Mouse (Mus musculus) large intestine, adult 2 months (tissue): ENCODE data around the gene Gnb3. TPM values are rescaled to one million over a fixed set of nuclear protein-coding genes. Genes with fewer than 3 reads are reported as not detected.
"Not testable (repeated sequence)": the region's sequence is repeated elsewhere in the genome, so short reads cannot be mapped to it uniquely, and the experiment has no call there.

Experiments
- DNase-seq: peaks from one replicate; pipeline ENCODE4 v3.0.0-alpha.2; 2012; ENCODE audit warnings: low read depth, low spot score
- WGBS: fragments of 180-500 bp; shearing (Covaris S2); methylation state at CpG from one replicate; pipeline ENCODE4 v1.1.7; 2018; 5-methylcytosine and 5-hydroxymethylcytosine counted together
- polyA plus RNA-seq: library from polyadenylated mRNA; depleted of rRNA; stranded (reverse); fragments of >200 nt; gene quantifications from 2 replicates; pipeline ENCODE4 v1.2.3, GENCODE M21; 2012; rRNA removed

The Gnb3 gene
- polyA plus RNA-seq, 1 experiment: 0.12 TPM

DNA sequence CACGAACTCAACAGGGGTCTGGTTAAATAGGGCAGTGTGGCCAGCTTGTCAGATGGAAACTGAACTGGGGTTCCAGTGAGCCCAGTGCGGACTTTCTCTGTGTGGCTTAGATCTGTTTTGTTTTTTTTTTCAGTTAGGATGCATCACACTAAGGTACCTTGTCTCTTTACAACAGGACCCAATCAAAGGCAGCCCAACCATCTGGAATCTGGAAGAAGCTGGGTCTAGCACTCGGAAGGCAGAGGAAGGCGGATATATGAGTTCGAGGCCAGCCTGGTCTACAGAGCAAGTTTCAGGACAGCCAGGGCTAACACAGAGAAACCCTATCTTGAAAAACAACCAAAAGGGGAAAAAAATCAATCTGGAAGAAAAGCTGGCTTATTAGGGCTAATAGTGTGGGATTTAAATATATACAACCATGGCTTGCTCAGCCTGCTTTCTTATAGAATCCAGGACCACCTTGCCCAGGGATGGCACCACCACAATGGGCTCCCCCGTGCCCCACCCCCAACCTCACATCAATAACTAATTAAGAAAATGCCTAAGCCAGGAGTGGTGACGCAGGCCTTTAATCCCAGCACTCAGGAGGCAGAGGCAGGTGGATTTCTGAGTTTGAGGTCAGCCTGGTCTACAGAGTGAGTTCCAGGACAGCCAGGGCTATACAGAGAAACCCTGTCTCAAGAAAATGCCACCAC, 33.5 kb downstream of the Gnb3 start:
- 75% methylated on average over 7 of the region's 7 CpGs for WGBS

DNA sequence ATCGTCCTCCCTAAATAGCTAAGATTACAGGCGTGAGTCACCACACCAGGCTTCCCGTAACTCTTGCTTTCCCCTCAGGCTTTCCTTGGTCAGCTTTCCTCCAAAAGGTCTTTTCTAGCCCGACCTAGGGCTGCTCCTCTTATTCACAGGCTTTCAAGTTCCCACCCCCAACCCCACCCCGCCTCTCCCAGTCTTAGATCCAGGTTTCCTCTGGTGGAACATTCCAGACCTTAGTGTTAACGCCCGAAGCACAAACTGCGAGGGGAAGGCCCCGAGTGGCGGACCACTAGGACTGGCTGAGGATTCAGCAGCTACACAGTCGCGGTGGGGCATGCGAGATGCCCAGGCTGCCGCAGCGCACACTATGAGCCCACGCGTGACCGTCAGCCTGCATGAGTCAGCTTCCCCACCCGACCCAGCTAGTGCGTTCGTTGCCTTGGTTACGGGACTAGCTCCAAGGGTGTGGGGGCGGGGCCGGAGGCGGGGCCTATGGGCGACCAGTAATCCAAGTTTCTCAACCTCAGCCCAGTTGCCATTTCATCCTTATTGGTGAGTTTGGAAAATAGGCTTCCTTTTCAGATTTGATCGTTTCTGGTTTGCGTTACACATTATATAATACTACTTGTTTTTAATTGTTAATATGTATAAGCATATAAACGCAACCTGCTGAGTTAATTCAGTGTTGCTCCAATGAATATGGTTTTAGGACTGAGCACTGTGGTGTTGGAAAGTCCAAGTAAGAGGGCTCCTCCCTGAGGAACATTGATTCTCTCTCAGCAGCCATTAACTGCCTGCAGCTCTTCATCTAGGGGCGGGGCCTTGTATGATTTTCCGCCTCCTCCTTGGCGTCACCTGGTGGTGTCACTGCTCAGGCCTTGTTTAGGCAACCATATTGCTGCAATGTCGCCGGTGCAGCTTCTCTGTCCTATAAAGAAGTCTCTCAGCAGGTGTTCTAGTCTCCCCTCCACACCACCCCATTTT, 34.4 kb downstream of the Gnb3 start:
- peak; percentile 96 for DNase-seq
- under 1% methylated on average over 34 of the region's 34 CpGs for WGBS

More for the DNA sequence above, 33.5 kb downstream of the Gnb3 start:
- DNase-seq: no peak

- 68% methylated on average over 3 of the region's 3 CpGs for WGBS
- DNase-seq: no peak
Measured at GRCm38 (mm10) chr6:124804341-124804740, 35.7 kb downstream of the Gnb3 start.

DNA sequence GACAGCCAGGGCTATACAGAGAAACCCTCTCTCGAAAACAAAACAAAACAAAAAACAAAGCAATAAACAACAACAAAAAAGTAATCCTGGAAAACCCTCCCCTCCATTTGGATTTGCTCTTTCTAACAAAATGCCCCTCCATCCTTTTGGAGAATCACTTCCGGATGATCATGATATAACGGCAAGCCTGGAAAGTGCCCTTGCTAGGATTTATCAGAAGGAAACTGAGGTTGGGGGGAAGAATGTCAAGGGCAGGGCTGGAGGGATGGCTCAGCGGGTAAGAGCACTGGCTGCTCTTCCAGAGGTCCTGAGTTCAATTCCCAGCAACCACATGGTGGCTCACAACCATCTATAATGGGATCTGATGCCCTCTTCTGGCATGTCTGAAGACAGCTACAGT, 36.4 kb downstream of the Gnb3 start:
- WGBS: 98% methylated on average over 4 of the region's 4 CpGs
- DNase-seq: not testable (repeated sequence)

DNA sequence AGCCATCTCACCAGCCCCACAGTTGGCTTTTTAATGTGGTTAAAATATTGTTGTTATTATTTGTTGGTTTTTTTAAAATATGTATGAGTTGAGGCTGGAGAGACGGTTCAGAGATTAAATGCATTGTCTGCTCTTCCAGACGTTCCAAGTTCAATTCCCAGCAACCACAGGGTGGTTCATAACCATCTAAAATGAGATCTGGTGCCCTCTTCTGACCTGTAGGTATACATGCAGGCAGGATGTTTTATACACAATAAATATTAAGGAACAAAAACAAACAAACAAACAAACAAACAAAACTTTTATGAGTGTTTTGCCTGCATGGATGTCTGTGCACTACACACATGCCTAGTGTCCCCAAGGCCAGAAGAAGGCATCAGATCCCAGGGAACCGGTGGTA, 37.0 kb downstream of the Gnb3 start:
- 75% methylated on average over 3 of the region's 3 CpGs for WGBS
- DNase-seq: no peak

GRCm38 (mm10) chr6:124802400-124802799, 37.7 kb downstream of the Gnb3 start:
- 11% methylated on average over 7 of the region's 9 CpGs for WGBS
- DNase-seq: not testable (repeated sequence)

GRCm38 (mm10) chr6:124796200-124796599, 43.9 kb downstream of the Gnb3 start:
- WGBS: 23% methylated on average over 2 of the region's 2 CpGs
- no peak for DNase-seq

DNA sequence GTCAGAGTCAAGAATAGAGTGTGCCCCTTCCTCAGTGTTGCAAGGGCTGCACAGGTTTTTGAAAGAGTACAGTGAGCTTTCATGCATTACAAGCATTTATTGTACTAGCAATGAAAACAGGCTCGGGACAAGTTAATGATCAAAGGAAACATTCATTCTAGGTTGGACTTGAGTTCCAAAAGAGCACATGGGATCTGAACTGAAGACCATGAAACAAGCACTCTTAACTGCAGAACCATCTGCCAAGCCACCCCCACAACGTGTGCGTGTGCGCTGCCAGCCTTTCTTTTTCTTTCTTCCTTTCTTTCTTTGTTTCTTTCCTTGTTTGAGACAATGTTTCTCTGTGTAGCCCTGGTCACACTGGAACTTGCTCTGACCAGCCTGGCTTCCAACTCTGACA, 44.3 kb downstream of the Gnb3 start:
- DNase-seq: no peak
- 34% methylated on average over 4 of the region's 4 CpGs for WGBS

DNA sequence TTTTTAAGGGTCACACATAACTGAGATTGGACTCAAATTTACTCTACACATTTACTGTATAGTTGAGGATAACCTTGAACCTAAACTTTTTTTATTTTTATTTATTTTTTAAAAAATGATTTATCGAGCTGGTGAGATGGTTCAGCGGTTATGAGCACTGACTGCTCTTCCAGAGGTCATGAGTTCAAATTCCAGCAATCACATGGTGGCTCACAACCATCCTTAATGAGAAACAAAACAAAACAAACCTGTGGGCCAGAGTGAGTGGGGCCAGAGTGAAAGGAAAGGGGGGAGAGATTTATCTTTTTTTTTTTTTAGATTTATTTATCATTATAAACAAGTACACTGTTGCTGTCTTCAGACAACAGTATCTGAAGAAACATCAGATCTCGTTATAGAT, 48.2 kb downstream of the Gnb3 start:
- WGBS: 88% methylated on average over 3 of the region's 3 CpGs

GRCm38 (mm10) chr6:124790121-124790520, 50.0 kb downstream of the Gnb3 start:
- no peak for DNase-seq

More for the DNA sequence above, 48.2 kb downstream of the Gnb3 start:
- DNase-seq: no peak

GRCm38 (mm10) chr6:124789519-124789918, 50.6 kb downstream of the Gnb3 start:
- 87% methylated on average over 4 of the region's 4 CpGs for WGBS
- DNase-seq: no peak

More at GRCm38 (mm10) chr6:124790121-124790520, 50.0 kb downstream of the Gnb3 start:
- 44% methylated on average over 4 of the region's 4 CpGs for WGBS

DNA sequence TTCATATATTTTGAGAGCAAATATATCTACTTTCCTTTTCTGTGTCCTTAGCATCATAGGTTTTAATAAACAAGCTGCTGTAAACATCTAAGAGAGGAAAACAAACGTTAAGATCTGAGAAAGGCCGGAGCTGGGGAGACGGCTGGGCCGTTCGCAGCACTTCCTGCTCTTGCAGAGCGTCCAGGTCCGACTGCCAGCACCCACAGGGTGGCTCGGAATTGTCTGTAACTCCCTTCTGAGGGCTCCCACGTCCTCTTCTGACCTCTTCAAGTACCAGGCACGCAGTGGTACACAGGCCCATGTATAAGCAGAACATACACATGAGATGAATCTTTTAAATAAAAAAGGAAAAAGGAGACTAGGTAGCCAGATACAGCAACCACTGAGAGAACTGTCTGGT, 52.4 kb downstream of the Gnb3 start:
- DNase-seq: no peak
- 83% methylated on average over 10 of the region's 10 CpGs for WGBS

- 32% methylated on average over 8 of the region's 8 CpGs for WGBS
Measured at GRCm38 (mm10) chr6:124786756-124787420, 53.2 kb downstream of the Gnb3 start.

More at GRCm38 (mm10) chr6:124786756-124787420, 53.2 kb downstream of the Gnb3 start:
- no peak for DNase-seq

Other genes with a start within 250 kb of the Gnb3 start
- gene C1s2, start 204.2 kb downstream of the Gnb3 start, polyA plus RNA-seq: 0.02 and 0.18 TPM in 2 replicates
- 211 and 383 TPM in 2 replicates for gene Lpcat3, start 177.2 kb downstream of the Gnb3 start, polyA plus RNA-seq
- gene Emg1, start 128.1 kb downstream of the Gnb3 start, polyA plus RNA-seq: 90.6 and 107 TPM in 2 replicates
- 215 and 267 TPM in 2 replicates for gene Phb2, start 127.9 kb downstream of the Gnb3 start, polyA plus RNA-seq
- 35.0 and 38.7 TPM in 2 replicates for gene Ptpn6, start 101.6 kb downstream of the Gnb3 start, polyA plus RNA-seq
- 156 TPM in 2 replicates for gene Grcc10, start 98.9 kb downstream of the Gnb3 start, polyA plus RNA-seq
- not detected in 2 replicates for gene Gm45234, start 84.3 kb downstream of the Gnb3 start, polyA plus RNA-seq
- 31.9 and 33.6 TPM in 2 replicates for gene Atn1, start 83.8 kb downstream of the Gnb3 start, polyA plus RNA-seq
- 3.2 and 4.2 TPM in 2 replicates for gene Eno2, start 70.6 kb downstream of the Gnb3 start, polyA plus RNA-seq
- 0.47 and 1.1 TPM in 2 replicates for gene Lrrc23, start 60.5 kb downstream of the Gnb3 start, polyA plus RNA-seq
- gene Spsb2, start 31.6 kb downstream of the Gnb3 start, polyA plus RNA-seq: 23.9 and 28.5 TPM in 2 replicates
- gene Tpi1, start 26.0 kb downstream of the Gnb3 start, polyA plus RNA-seq: 671 and 859 TPM in 2 replicates
- gene Usp5, start 10.8 kb downstream of the Gnb3 start, polyA plus RNA-seq: 58.3 and 64.0 TPM in 2 replicates
- gene Cdca3, start 10.7 kb downstream of the Gnb3 start, polyA plus RNA-seq: 120 and 146 TPM in 2 replicates
- 8.3 and 10.5 TPM in 2 replicates for gene P3h3, start 17.5 kb upstream of the Gnb3 start, polyA plus RNA-seq
- 1.1 and 1.7 TPM in 2 replicates for gene Gpr162, start 23.7 kb upstream of the Gnb3 start, polyA plus RNA-seq
- 6.7 and 7.9 TPM in 2 replicates for gene Cd4, start 47.9 kb upstream of the Gnb3 start, polyA plus RNA-seq
- 3.8 and 4.7 TPM in 2 replicates for gene Lag3, start 71.4 kb upstream of the Gnb3 start, polyA plus RNA-seq
- 658 and 1,077 TPM in 2 replicates for gene Ptms, start 79.8 kb upstream of the Gnb3 start, polyA plus RNA-seq
- 350 and 390 TPM in 2 replicates for gene Mlf2, start 91.1 kb upstream of the Gnb3 start, polyA plus RNA-seq
- 149 and 151 TPM in 2 replicates for gene Cops7a, start 125.3 kb upstream of the Gnb3 start, polyA plus RNA-seq
- 2.3 and 3.3 TPM in 2 replicates for gene Pianp, start 156.4 kb upstream of the Gnb3 start, polyA plus RNA-seq
- gene Zfp384, start 168.9 kb upstream of the Gnb3 start, polyA plus RNA-seq: 39.5 and 59.5 TPM in 2 replicates
- gene Ing4, start 199.5 kb upstream of the Gnb3 start, polyA plus RNA-seq: 42.5 and 43.1 TPM in 2 replicates
- gene Acrbp, start 209.4 kb upstream of the Gnb3 start, polyA plus RNA-seq: 12.5 and 14.6 TPM in 2 replicates
- 55.4 and 127 TPM in 2 replicates for gene Lpar5, start 227.6 kb upstream of the Gnb3 start, polyA plus RNA-seq